Mouse (Mus musculus) heart, embryonic 14.5 days (tissue): Measurements from ENCODE around the gene Tmem106a. TPM values are rescaled to one million over a fixed set of nuclear protein-coding genes. Genes with fewer than 3 reads are reported as not detected.

Experiments used
- polyA plus RNA-seq: library from polyadenylated mRNA; unstranded; fragments of >200 nt; fragmentation: Nextera tagmentation; extraction: Ambion mirVana; gene quantifications from 2 replicates; pipeline ENCODE4 v1.2.1, GENCODE M21; 2014

The Tmem106a gene
- polyA plus RNA-seq, 1 experiment from 2014 or later: 4.1 TPM

Other genes starting within 250 kb of the Tmem106a start
- not detected in 2 replicates for gene G6pc, start 214.7 kb upstream of the Tmem106a start, polyA plus RNA-seq
- 42.2 and 45.4 TPM in 2 replicates for gene Aarsd1, start 164.6 kb upstream of the Tmem106a start, polyA plus RNA-seq
- gene Gm27029, start 157.4 kb upstream of the Tmem106a start, polyA plus RNA-seq: 10.2 and 17.4 TPM in 2 replicates
- gene Rundc1, start 157.2 kb upstream of the Tmem106a start, polyA plus RNA-seq: 10.1 and 10.7 TPM in 2 replicates
- 81.7 and 96.0 TPM in 2 replicates for gene Ptges3l, start 156.9 kb upstream of the Tmem106a start, polyA plus RNA-seq
- 245 and 260 TPM in 2 replicates for gene Rpl27, start 139.9 kb upstream of the Tmem106a start, polyA plus RNA-seq
- 17.1 and 17.3 TPM in 2 replicates for gene Ifi35, start 133.8 kb upstream of the Tmem106a start, polyA plus RNA-seq
- gene Rnd2, start 117.2 kb upstream of the Tmem106a start, polyA plus RNA-seq: 5.4 and 9.0 TPM in 2 replicates
- 24.7 and 31.6 TPM in 2 replicates for gene Vat1, start 116.0 kb upstream of the Tmem106a start, polyA plus RNA-seq
- 7.5 and 8.3 TPM in 2 replicates for gene Brca1, start 30.3 kb upstream of the Tmem106a start, polyA plus RNA-seq
- gene Nbr1, start 30.1 kb upstream of the Tmem106a start, polyA plus RNA-seq: 62.6 and 70.0 TPM in 2 replicates
- gene Gm11634, start 17.0 kb downstream of the Tmem106a start, polyA plus RNA-seq: not detected in 2 replicates
- 42.4 and 48.4 TPM in 2 replicates for gene Rdm1, start 45.0 kb downstream of the Tmem106a start, polyA plus RNA-seq
- gene Arl4d, start 83.3 kb downstream of the Tmem106a start, polyA plus RNA-seq: 6.2 and 6.7 TPM in 2 replicates
- 18.5 and 21.2 TPM in 2 replicates for gene Dhx8, start 150.7 kb downstream of the Tmem106a start, polyA plus RNA-seq
- 4.0 and 4.8 TPM in 2 replicates for gene Etv4, start 203.1 kb downstream of the Tmem106a start, polyA plus RNA-seq